Mouse (Mus musculus) bone marrow macrophage, adult 2 months (primary cell): ENCODE data around the gene Os9.

Source experiments
- CTCF ChIP-seq: IDR thresholded peaks from 2 replicates; pipeline ENCODE4 v1.5.1; 2012; ENCODE audit warnings: low read depth, mild to moderate bottlenecking, low read length, moderate library complexity
- POLR2A ChIP-seq: IDR thresholded peaks from 2 replicates; pipeline ENCODE4 v1.6.1; 2012; ENCODE audit warnings: mild to moderate bottlenecking, low read depth, low read length, borderline replicate concordance

- TF ChIP-seq CTCF (no peak), POLR2A (no peak)
Measured at GRCm38 (mm10) chr10:127050119-127050474, 70.8 kb downstream of the Os9 start.
